Mouse (Mus musculus) neural tube, embryonic 15.5 days (tissue): ENCODE data around the gene Sec16b. TPM values are rescaled to one million over a fixed set of nuclear protein-coding genes. Genes with fewer than 3 reads are reported as not detected.

Source experiments
- ATAC-seq: fragments of 200-750 bp; cut with Nextera tagmentation; 2 replicates; pipeline ENCODE4 v1.8.0; 2017; ENCODE audit warnings: mild to moderate bottlenecking, moderate TSS enrichment, moderate library complexity; ENCODE audit not compliant: low FRiP score
- H3K27ac ChIP-seq: fragments of 300-500 bp; sonication (generic); replicated peaks from 2 replicates; pipeline ENCODE4 v1.5.1; 2015; ENCODE audit warnings: mild to moderate bottlenecking, inconsistent platforms
- H3K27me3 ChIP-seq: fragments of 300-500 bp; sonication (generic); replicated peaks from 2 replicates; pipeline ENCODE4 v1.6.1; 2015; ENCODE audit warnings: inconsistent platforms
- H3K36me3 ChIP-seq: fragments of 300-500 bp; sonication (generic); 2 replicates; pipeline ENCODE4 v1.6.1; 2015; ENCODE audit warnings: inconsistent platforms
- H3K4me1 ChIP-seq: fragments of 300-500 bp; sonication (generic); 2 replicates; pipeline ENCODE4 v1.6.1; 2015; ENCODE audit warnings: inconsistent platforms
- H3K4me2 ChIP-seq: fragments of 300-500 bp; sonication (generic); 2 replicates; pipeline ENCODE4 v1.6.1; 2015; ENCODE audit warnings: inconsistent platforms, mild to moderate bottlenecking, moderate library complexity
- H3K4me3 ChIP-seq: fragments of 300-500 bp; sonication (generic); replicated peaks from 2 replicates; pipeline ENCODE4 v1.5.1; 2015; ENCODE audit warnings: mild to moderate bottlenecking, inconsistent platforms
- H3K9ac ChIP-seq: fragments of 300-500 bp; sonication (generic); replicated peaks from 2 replicates; pipeline ENCODE4 v1.6.1; 2015; ENCODE audit warnings: mild to moderate bottlenecking, inconsistent platforms
- H3K9me3 ChIP-seq: fragments of 300-500 bp; sonication (generic); replicated peaks from 2 replicates; pipeline ENCODE4 v1.6.1; 2016; ENCODE audit warnings: inconsistent platforms
- WGBS: fragments of 180-500 bp; shearing (Covaris S2); methylation state at CpG from one replicate; pipeline ENCODE4 v1.1.7; 2015; ENCODE audit warnings: mixed read lengths; 5-methylcytosine and 5-hydroxymethylcytosine counted together
- polyA plus RNA-seq: library from polyadenylated mRNA; unstranded; fragments of >200 nt; fragmentation: Nextera tagmentation; extraction: Ambion mirVana; gene quantifications from 2 replicates; pipeline ENCODE4 v1.2.1, GENCODE M21; 2015

Sec16b gene
- polyA plus RNA-seq, 1 experiment from 2014 or later, result 0.45 TPM

- WGBS, result 39% methylated on average over 9 of the region's 9 CpGs
- no peaks in the 10 kb centered on the region for H3K9me3 ChIP-seq
- no peaks in the 10 kb centered on the region for H3K4me1 ChIP-seq
- no peak overlapping the region for H3K27ac ChIP-seq
- no peak overlapping the region for H3K4me3 ChIP-seq
- H3K36me3 ChIP-seq, result no peaks in the 10 kb centered on the region
- no peak overlapping the region for H3K4me2 ChIP-seq
- no peak for ATAC-seq
- no peaks in the 10 kb centered on the region for H3K27me3 ChIP-seq
- no peak overlapping the region for H3K9ac ChIP-seq
These were observed 26.4 kb upstream of the Sec16b start for GRCm38 (mm10) chr1:157480090-157480489.

GRCm38 (mm10) chr1:157480901-157481300 is 25.6 kb upstream of the Sec16b start:
- H3K27me3 ChIP-seq, result no peaks in the 10 kb centered on the region
- H3K4me2 ChIP-seq, result no peak overlapping the region
- WGBS, result 74% methylated on average over 3 of the region's 3 CpGs
- no peaks in the 10 kb centered on the region for H3K36me3 ChIP-seq
- ATAC-seq, result no peak
- H3K4me1 ChIP-seq, result no peaks in the 10 kb centered on the region
- no peaks in the 10 kb centered on the region for H3K9me3 ChIP-seq
- no peak overlapping the region for H3K27ac ChIP-seq
- H3K9ac ChIP-seq, result no peak overlapping the region
- H3K4me3 ChIP-seq, result no peak overlapping the region

GRCm38 (mm10) chr1:157481666-157482065 is 24.9 kb upstream of the Sec16b start:
- Histone ChIP-seq H3K4me3 (no peak overlapping the region), H3K36me3 (no peaks in the 10 kb centered on the region), H3K9ac (no peak overlapping the region), H3K4me1 (no peaks in the 10 kb centered on the region), H3K27ac (no peak overlapping the region), H3K27me3 (no peaks in the 10 kb centered on the region), H3K4me2 (no peak overlapping the region), H3K9me3 (no peaks in the 10 kb centered on the region)
- WGBS, result 93% methylated on average over 6 of the region's 6 CpGs
- no peak for ATAC-seq

GRCm38 (mm10) chr1:157484161-157484560 is 22.4 kb upstream of the Sec16b start:
- Histone ChIP-seq H3K27me3 (no peaks in the 10 kb centered on the region), H3K9me3 (no peaks in the 10 kb centered on the region), H3K36me3 (no peaks in the 10 kb centered on the region), H3K4me3 (no peak overlapping the region), H3K4me1 (no peaks in the 10 kb centered on the region), H3K4me2 (no peak overlapping the region), H3K27ac (no peak overlapping the region), H3K9ac (no peak overlapping the region)
- no peak for ATAC-seq
- WGBS, result 89% methylated on average over 4 of the region's 4 CpGs

- Histone ChIP-seq H3K4me2 (no peak overlapping the region), H3K9ac (no peak overlapping the region), H3K4me1 (no peaks in the 10 kb centered on the region; the same call in 1 of the 2 replicates), H3K36me3 (no peaks in the 10 kb centered on the region), H3K27me3 (no peaks in the 10 kb centered on the region), H3K27ac (no peak overlapping the region), H3K9me3 (no peaks in the 10 kb centered on the region), H3K4me3 (no peak overlapping the region)
- 98% methylated on average over 1 of the region's 1 CpGs for WGBS
- peak; percentile 35; the same call in 1 of the 2 replicates for ATAC-seq
These were observed 5.9 kb upstream of the Sec16b start for GRCm38 (mm10) chr1:157500657-157501056.

- WGBS, result 71% methylated on average over 6 of the region's 6 CpGs
- no peak; the same call in 1 of the 2 replicates for ATAC-seq
These were observed 5.1 kb upstream of the Sec16b start for GRCm38 (mm10) chr1:157501352-157501945.

GRCm38 (mm10) chr1:157503071-157503470 is 3.5 kb upstream of the Sec16b start:
- Histone ChIP-seq H3K9ac (no peak overlapping the region), H3K9me3 (no peaks in the 10 kb centered on the region), H3K4me1 (peaks cover 4% of the 10 kb centered on the region; the same call in 1 of the 2 replicates), H3K27ac (no peak overlapping the region), H3K36me3 (no peaks in the 10 kb centered on the region), H3K4me2 (no peak overlapping the region), H3K27me3 (no peaks in the 10 kb centered on the region), H3K4me3 (no peak overlapping the region)
- no peak for ATAC-seq
- WGBS, result 67% methylated on average over 6 of the region's 6 CpGs

More at GRCm38 (mm10) chr1:157501352-157501945, 5.1 kb upstream of the Sec16b start:
- no peaks in the 10 kb centered on the region for H3K27me3 ChIP-seq
- H3K4me2 ChIP-seq, result no peak overlapping the region
- no peak overlapping the region for H3K27ac ChIP-seq
- H3K9me3 ChIP-seq, result no peaks in the 10 kb centered on the region
- H3K4me3 ChIP-seq, result no peak overlapping the region
- no peaks in the 10 kb centered on the region for H3K36me3 ChIP-seq
- no peaks in the 10 kb centered on the region; the same call in 1 of the 2 replicates for H3K4me1 ChIP-seq
- no peak overlapping the region for H3K9ac ChIP-seq

GRCm38 (mm10) chr1:157506995-157507595 is 567 bp downstream of the Sec16b start:
- Histone ChIP-seq H3K9me3 (no peaks in the 10 kb centered on the region), H3K4me3 (no peak overlapping the region), H3K4me1 (peaks cover 9% of the 10 kb centered on the region; the same call in 1 of the 2 replicates), H3K4me2 (peak overlapping the region; percentile 9; the same call in 1 of the 2 replicates), H3K9ac (no peak overlapping the region), H3K36me3 (no peaks in the 10 kb centered on the region), H3K27ac (no peak overlapping the region), H3K27me3 (0 out of 2 replicates have a peak, but pooled peaks cover 4% of the 10 kb centered on the region)
- ATAC-seq, result 0 out of 2 replicates have a peak, but pooled peaks have one; percentile 55
- WGBS, result 17% methylated on average over 4 of the region's 4 CpGs

GRCm38 (mm10) chr1:157507814-157508213 is 1.3 kb downstream of the Sec16b start:
- no peaks in the 10 kb centered on the region for H3K9me3 ChIP-seq
- 54% methylated on average over 5 of the region's 5 CpGs for WGBS
- no peak for ATAC-seq
- H3K36me3 ChIP-seq, result no peaks in the 10 kb centered on the region
- H3K4me2 ChIP-seq, result no peak overlapping the region
- H3K4me3 ChIP-seq, result no peak overlapping the region
- H3K4me1 ChIP-seq, result peaks cover 9% of the 10 kb centered on the region; the same call in 1 of the 2 replicates
- H3K9ac ChIP-seq, result no peak overlapping the region
- H3K27me3 ChIP-seq, result 0 out of 2 replicates have a peak, but pooled peaks cover 4% of the 10 kb centered on the region
- H3K27ac ChIP-seq, result no peak overlapping the region

GRCm38 (mm10) chr1:157512690-157513448 is 6.3 kb downstream of the Sec16b start:
- H3K4me3 ChIP-seq, result no peak overlapping the region
- H3K4me1 ChIP-seq, result peaks cover 11% of the 10 kb centered on the region
- H3K27me3 ChIP-seq, result 0 out of 2 replicates have a peak, but pooled peaks cover 4% of the 10 kb centered on the region
- H3K9ac ChIP-seq, result no peak overlapping the region
- no peaks in the 10 kb centered on the region for H3K9me3 ChIP-seq
- H3K4me2 ChIP-seq, result no peak overlapping the region
- no peaks in the 10 kb centered on the region for H3K36me3 ChIP-seq
- WGBS, result 69% methylated on average over 11 of the region's 11 CpGs
- no peak for ATAC-seq
- no peak overlapping the region for H3K27ac ChIP-seq

- ATAC-seq, result no peak
- H3K4me3 ChIP-seq, result no peak overlapping the region
- H3K36me3 ChIP-seq, result no peaks in the 10 kb centered on the region
- 0 out of 2 replicates have a peak, but pooled peaks cover 4% of the 10 kb centered on the region for H3K27me3 ChIP-seq
- H3K4me1 ChIP-seq, result peaks cover 16% of the 10 kb centered on the region
- H3K27ac ChIP-seq, result no peak overlapping the region
- WGBS, result 83% methylated on average over 9 of the region's 9 CpGs
- H3K4me2 ChIP-seq, result no peak overlapping the region
- no peak overlapping the region for H3K9ac ChIP-seq
- no peaks in the 10 kb centered on the region for H3K9me3 ChIP-seq
These were observed 7.0 kb downstream of the Sec16b start for GRCm38 (mm10) chr1:157513559-157513958.
